Mouse (Mus musculus) cerebellum, adult 9-10 months (tissue): ENCODE data around the gene Phc2.

ENCODE experiments used
- DNase-seq: peaks from one replicate; pipeline ENCODE4 v3.0.0; 2022

Gene Phc2

GRCm38 (mm10) chr4:128654505-128655381, at the start of gene Phc2:
TSS of gene Phc2 (plus strand) at chr4:128654702.
- peak; percentile 98 for DNase-seq

- DNase-seq: no peak
These were observed 47.9 kb upstream of the Phc2 start for GRCm38 (mm10) chr4:128606586-128606985.

GRCm38 (mm10) chr4:128607661-128608060, 46.8 kb upstream of the Phc2 start:
- peak; percentile 41 for DNase-seq

- DNase-seq: no peak
These were observed 45.1 kb upstream of the Phc2 start for GRCm38 (mm10) chr4:128609276-128609924.

- peak; percentile 99 for DNase-seq
These were observed 44.5 kb upstream of the Phc2 start, which contains the start of gene Zscan20 for GRCm38 (mm10) chr4:128609925-128610402. TSS of gene Zscan20 (minus strand) at chr4:128610098.

GRCm38 (mm10) chr4:128610706-128611105, 43.8 kb upstream of the Phc2 start:
- peak; percentile 58 for DNase-seq

GRCm38 (mm10) chr4:128611726-128612125, 42.8 kb upstream of the Phc2 start:
- DNase-seq: peak; percentile 34

GRCm38 (mm10) chr4:128613326-128613725, 41.2 kb upstream of the Phc2 start:
- peak; percentile 74 for DNase-seq

GRCm38 (mm10) chr4:128615761-128616160, 38.7 kb upstream of the Phc2 start:
- DNase-seq: no peak

GRCm38 (mm10) chr4:128617363-128618120, 37.0 kb upstream of the Phc2 start:
- no peak for DNase-seq

- DNase-seq: no peak
These were observed 36.1 kb upstream of the Phc2 start, which contains the start of gene Tlr12 for GRCm38 (mm10) chr4:128618246-128618911. TSS of gene Tlr12 (minus strand) at chr4:128618619.

- DNase-seq: no peak
These were observed 35.5 kb upstream of the Phc2 start for GRCm38 (mm10) chr4:128618963-128619362.

GRCm38 (mm10) chr4:128620572-128620971, 33.9 kb upstream of the Phc2 start:
- no peak for DNase-seq

GRCm38 (mm10) chr4:128621109-128621508, 33.4 kb upstream of the Phc2 start:
- DNase-seq: no peak

- DNase-seq: no peak
These were observed 19.1 kb upstream of the Phc2 start for GRCm38 (mm10) chr4:128635451-128635850.

- DNase-seq: no peak
These were observed 18.5 kb upstream of the Phc2 start for GRCm38 (mm10) chr4:128635894-128636585.

GRCm38 (mm10) chr4:128637250-128637649, 17.3 kb upstream of the Phc2 start:
- DNase-seq: no peak

- DNase-seq: no peak
These were observed 16.1 kb upstream of the Phc2 start for GRCm38 (mm10) chr4:128638265-128638923.

- no peak for DNase-seq
These were observed 12.5 kb upstream of the Phc2 start for GRCm38 (mm10) chr4:128641766-128642717.

GRCm38 (mm10) chr4:128645896-128646295, 8.6 kb upstream of the Phc2 start:
- no peak for DNase-seq
